Mouse (Mus musculus) hindbrain, embryonic 16.5 days (tissue): ENCODE measurements around the gene Apol7a. TPM values are rescaled to one million over a fixed set of nuclear protein-coding genes. Genes with fewer than 3 reads are reported as not detected.

ENCODE experiments used
- ATAC-seq: fragments of 200-750 bp; cut with Nextera tagmentation; 2 replicates; pipeline ENCODE4 v1.8.0; 2017; ENCODE audit warnings: moderate TSS enrichment, moderate library complexity
- H3K27ac ChIP-seq: fragments of 300-500 bp; sonication (generic); 2 replicates; pipeline ENCODE4 v1.5.1; 2014; ENCODE audit warnings: low read depth, mild to moderate bottlenecking, control low read depth, low read length, moderate library complexity
- H3K27me3 ChIP-seq: fragments of 300-500 bp; sonication (generic); replicated peaks from 2 replicates; pipeline ENCODE4 v1.6.1; 2014; ENCODE audit warnings: low read length; ENCODE audit not compliant: control insufficient read depth, insufficient read depth
- H3K36me3 ChIP-seq: fragments of 300-500 bp; sonication (generic); 2 replicates; pipeline ENCODE4 v1.6.1; 2014; ENCODE audit warnings: mild to moderate bottlenecking, low read length, moderate library complexity, mixed read lengths; ENCODE audit not compliant: control insufficient read depth, insufficient read depth
- H3K4me1 ChIP-seq: fragments of 300-500 bp; sonication (generic); 2 replicates; pipeline ENCODE4 v1.6.1; 2014; ENCODE audit warnings: low read depth, low read length; ENCODE audit not compliant: control insufficient read depth, insufficient read depth
- H3K4me2 ChIP-seq: fragments of 300-500 bp; sonication (generic); 2 replicates; pipeline ENCODE4 v1.6.1; 2014; ENCODE audit warnings: mild to moderate bottlenecking, low read length, control low read depth, moderate library complexity
- H3K4me3 ChIP-seq: fragments of 300-500 bp; sonication (generic); 2 replicates; pipeline ENCODE4 v1.5.1; 2014; ENCODE audit warnings: mild to moderate bottlenecking, low read length, control low read depth, moderate library complexity
- H3K9ac ChIP-seq: fragments of 300-500 bp; sonication (generic); 2 replicates; pipeline ENCODE4 v1.6.1; 2014; ENCODE audit warnings: low read depth, mild to moderate bottlenecking, control low read depth, low read length, moderate library complexity
- H3K9me3 ChIP-seq: fragments of 300-500 bp; sonication (generic); 2 replicates; pipeline ENCODE4 v1.6.1; 2014; ENCODE audit warnings: mild to moderate bottlenecking, low read length, moderate library complexity; ENCODE audit not compliant: control insufficient read depth
- WGBS: fragments of 180-500 bp; shearing (Covaris S2); extraction: QIAGEN DNeasy Blood & Tissue Kit; methylation state at CpG from one replicate; pipeline ENCODE4 v1.1.7; 2014; 5-methylcytosine and 5-hydroxymethylcytosine counted together
- polyA plus RNA-seq: library from polyadenylated mRNA; unstranded; fragments of >200 nt; fragmentation: Nextera tagmentation; extraction: Ambion mirVana; gene quantifications from 2 replicates; pipeline ENCODE4 v1.2.1, GENCODE M21; 2015

The Apol7a gene
- polyA plus RNA-seq, 1 experiment from 2014 or later = not detected

- Histone ChIP-seq H3K4me2 (no peak overlapping the region), H3K4me3 (no peak overlapping the region), H3K9ac (no peak overlapping the region), H3K4me1 (no peaks in the 10 kb centered on the region), H3K9me3 (no peaks in the 10 kb centered on the region), H3K36me3 (no peaks in the 10 kb centered on the region), H3K27me3 (no peaks in the 10 kb centered on the region), H3K27ac (no peak overlapping the region)
- 83% methylated on average over 6 of the region's 6 CpGs for WGBS
- no peak for ATAC-seq
Measured at GRCm38 (mm10) chr15:77381481-77381880, 17.4 kb downstream of the Apol7a start.

GRCm38 (mm10) chr15:77379921-77380320 is 19.0 kb downstream of the Apol7a start:
- Histone ChIP-seq H3K4me2 (no peak overlapping the region), H3K27me3 (no peaks in the 10 kb centered on the region), H3K27ac (no peak overlapping the region), H3K9me3 (no peaks in the 10 kb centered on the region), H3K4me3 (no peak overlapping the region), H3K9ac (no peak overlapping the region), H3K4me1 (no peaks in the 10 kb centered on the region), H3K36me3 (no peaks in the 10 kb centered on the region)
- ATAC-seq = no peak
- 44% methylated on average over 4 of the region's 4 CpGs for WGBS

GRCm38 (mm10) chr15:77377419-77377818 is 21.5 kb downstream of the Apol7a start:
- H3K4me2 ChIP-seq = no peak overlapping the region
- no peak for ATAC-seq
- H3K4me1 ChIP-seq = no peaks in the 10 kb centered on the region
- H3K9ac ChIP-seq = no peak overlapping the region
- H3K27me3 ChIP-seq = no peaks in the 10 kb centered on the region
- no peak overlapping the region for H3K4me3 ChIP-seq
- no peaks in the 10 kb centered on the region for H3K36me3 ChIP-seq
- H3K27ac ChIP-seq = no peak overlapping the region
- H3K9me3 ChIP-seq = no peaks in the 10 kb centered on the region
- WGBS = 94% methylated on average over 4 of the region's 4 CpGs

GRCm38 (mm10) chr15:77376920-77377319 is 22.0 kb downstream of the Apol7a start:
- no peaks in the 10 kb centered on the region for H3K27me3 ChIP-seq
- WGBS = 55% methylated on average over 7 of the region's 7 CpGs
- H3K27ac ChIP-seq = no peak overlapping the region
- no peak for ATAC-seq
- no peak overlapping the region for H3K4me3 ChIP-seq
- no peak overlapping the region for H3K4me2 ChIP-seq
- H3K36me3 ChIP-seq = no peaks in the 10 kb centered on the region
- H3K4me1 ChIP-seq = no peaks in the 10 kb centered on the region
- H3K9ac ChIP-seq = no peak overlapping the region
- no peaks in the 10 kb centered on the region for H3K9me3 ChIP-seq

- H3K4me1 ChIP-seq = peaks cover 21% of the 10 kb centered on the region
- H3K36me3 ChIP-seq = no peaks in the 10 kb centered on the region
- no peak overlapping the region for H3K27ac ChIP-seq
- 90% methylated on average over 8 of the region's 8 CpGs for WGBS
- H3K27me3 ChIP-seq = no peaks in the 10 kb centered on the region
- ATAC-seq = no peak
- H3K9me3 ChIP-seq = no peaks in the 10 kb centered on the region
- no peak overlapping the region for H3K4me2 ChIP-seq
- H3K9ac ChIP-seq = no peak overlapping the region
- no peak overlapping the region for H3K4me3 ChIP-seq
Measured at GRCm38 (mm10) chr15:77370588-77370987, 28.3 kb downstream of the Apol7a start.

GRCm38 (mm10) chr15:77369981-77370380 is 28.9 kb downstream of the Apol7a start:
- Histone ChIP-seq H3K4me3 (no peak overlapping the region), H3K9me3 (no peaks in the 10 kb centered on the region), H3K27me3 (no peaks in the 10 kb centered on the region), H3K4me2 (no peak overlapping the region), H3K9ac (no peak overlapping the region), H3K36me3 (no peaks in the 10 kb centered on the region), H3K4me1 (peaks cover 21% of the 10 kb centered on the region), H3K27ac (no peak overlapping the region)
- no peak for ATAC-seq
- WGBS = 94% methylated on average over 21 of the region's 21 CpGs

- no peaks in the 10 kb centered on the region for H3K27me3 ChIP-seq
- peak; percentile 16; the same call in 1 of the 2 replicates for ATAC-seq
- no peaks in the 10 kb centered on the region for H3K9me3 ChIP-seq
- H3K9ac ChIP-seq = no peak overlapping the region
- WGBS = 84% methylated on average over 12 of the region's 12 CpGs
- H3K4me3 ChIP-seq = no peak overlapping the region
- H3K27ac ChIP-seq = no peak overlapping the region
- H3K36me3 ChIP-seq = no peaks in the 10 kb centered on the region
- no peak overlapping the region for H3K4me2 ChIP-seq
- H3K4me1 ChIP-seq = peaks cover 22% of the 10 kb centered on the region
Measured at GRCm38 (mm10) chr15:77368818-77369320, 30.0 kb downstream of the Apol7a start.

- Histone ChIP-seq H3K4me2 (peak overlapping the region; percentile 50), H3K9me3 (no peaks in the 10 kb centered on the region), H3K4me1 (peaks cover 30% of the 10 kb centered on the region), H3K36me3 (no peaks in the 10 kb centered on the region), H3K27ac (peak overlapping the region; percentile 73), H3K4me3 (no peak overlapping the region; the same call in 1 of the 2 replicates), H3K27me3 (no peaks in the 10 kb centered on the region), H3K9ac (peak overlapping the region; percentile 59)
- ATAC-seq = peak; percentile 79
- under 1% methylated on average over 13 of the region's 13 CpGs for WGBS
Measured at GRCm38 (mm10) chr15:77368148-77368547, 30.8 kb downstream of the Apol7a start.

- H3K36me3 ChIP-seq = no peaks in the 10 kb centered on the region
- WGBS = 47% methylated on average over 8 of the region's 8 CpGs
- H3K4me3 ChIP-seq = no peak overlapping the region
- peak overlapping the region; percentile 73 for H3K27ac ChIP-seq
- no peak overlapping the region for H3K4me2 ChIP-seq
- H3K9me3 ChIP-seq = no peaks in the 10 kb centered on the region
- ATAC-seq = no peak
- H3K4me1 ChIP-seq = peaks cover 30% of the 10 kb centered on the region
- no peaks in the 10 kb centered on the region for H3K27me3 ChIP-seq
- no peak overlapping the region; the same call in 1 of the 2 replicates for H3K9ac ChIP-seq
Measured at GRCm38 (mm10) chr15:77367504-77367903, 31.4 kb downstream of the Apol7a start.
